In genomic region chr12:26654251-26654650, GRCm38 (mm10) we compare ENCODE assay signal across 25 mouse cellular contexts.
DNase-seq lines count a peak whose midpoint lies in the region; ATAC-seq lines count a peak whose summit lies in the region.
"Had no signal": no experiment of that assay in that cellular context is flagged by ENCODE, and none has a peak within 500 bp of the region (broad histone marks: within the 10 kb centered on the region; RNA-seq: fewer than 3 reads in every experiment).

No protein-coding gene starts in this region.

- no peak for DNase-seq in hindbrain, embryonic 10.5 days (ENCODE audit: low spot score)
- DNase-seq in embryonic facial prominence, embryonic 10.5 days (ENCODE audit: low spot score): no peak
- no peak for DNase-seq in forebrain, embryonic 14.5 days (ENCODE audit: low spot score)
- DNase-seq in kidney, postnatal 25 days: no peak
- DNase-seq: adrenal gland, postnatal 10 days; adrenal gland, postnatal 36 days; cerebellum, adult 18-20 months; cerebellum, adult 9-10 months; cerebellum, postnatal 14 days; gastrocnemius, postnatal 25 days; heart, adult 18-20 months; heart, postnatal 10 days; heart, postnatal 4 days had no signal

- no peaks in the 10 kb centered on the region for H3K9me3 ChIP-seq in hindbrain, embryonic 10.5 days
- H3K9me3 ChIP-seq in hindbrain, embryonic 16.5 days (ENCODE audit: control insufficient read depth, low read length): no peaks in the 10 kb centered on the region
- no peaks in the 10 kb centered on the region for H3K9me3 ChIP-seq in neural tube, embryonic 13.5 days
- H3K9me3 ChIP-seq in neural tube, embryonic 15.5 days (replicated peaks): no peaks in the 10 kb centered on the region
- no peaks in the 10 kb centered on the region for H3K9me3 ChIP-seq in embryonic facial prominence, embryonic 10.5 days
- H3K9me3 ChIP-seq in limb, embryonic 12.5 days: no peaks in the 10 kb centered on the region
- H3K9me3 ChIP-seq in forebrain, embryonic 14.5 days (replicated peaks; ENCODE audit: control insufficient read depth, low read length): no peaks in the 10 kb centered on the region
- H3K9me3 ChIP-seq: embryonic facial prominence, embryonic 12.5 days; embryonic facial prominence, embryonic 15.5 days; forebrain, embryonic 15.5 days; heart, embryonic 12.5 days; heart, embryonic 15.5 days had no signal

- no peaks in the 10 kb centered on the region for H3K36me3 ChIP-seq in hindbrain, embryonic 10.5 days
- no peaks in the 10 kb centered on the region for H3K36me3 ChIP-seq in hindbrain, embryonic 16.5 days (ENCODE audit: control insufficient read depth, insufficient read depth, low read length)
- H3K36me3 ChIP-seq in neural tube, embryonic 13.5 days: no peaks in the 10 kb centered on the region
- no peaks in the 10 kb centered on the region for H3K36me3 ChIP-seq in neural tube, embryonic 15.5 days
- H3K36me3 ChIP-seq in embryonic facial prominence, embryonic 10.5 days (replicated peaks): no peaks in the 10 kb centered on the region
- H3K36me3 ChIP-seq in limb, embryonic 12.5 days: no peaks in the 10 kb centered on the region
- H3K36me3 ChIP-seq in forebrain, embryonic 14.5 days (ENCODE audit: control insufficient read depth, insufficient read depth, low read length): no peaks in the 10 kb centered on the region
- H3K36me3 ChIP-seq: embryonic facial prominence, embryonic 12.5 days; embryonic facial prominence, embryonic 15.5 days; forebrain, embryonic 15.5 days; heart, embryonic 12.5 days; heart, embryonic 15.5 days had no signal

- 88% methylated on average over 2 of the region's 2 CpGs for WGBS in hindbrain, embryonic 10.5 days
- WGBS in hindbrain, embryonic 16.5 days: 65% methylated on average over 2 of the region's 2 CpGs
- 79% methylated on average over 2 of the region's 2 CpGs for WGBS in neural tube, embryonic 13.5 days
- WGBS in neural tube, embryonic 15.5 days: 67% methylated on average over 2 of the region's 2 CpGs
- WGBS in embryonic facial prominence, embryonic 10.5 days: 83% methylated on average over 2 of the region's 2 CpGs
- 62% methylated on average over 2 of the region's 2 CpGs for WGBS in limb, embryonic 12.5 days
- 92% methylated on average over 2 of the region's 2 CpGs for WGBS in forebrain, embryonic 14.5 days

- no peak overlapping the region for H3K4me2 ChIP-seq in hindbrain, embryonic 16.5 days (ENCODE audit: low read length)
- H3K4me2 ChIP-seq in neural tube, embryonic 13.5 days: no peak overlapping the region
- H3K4me2 ChIP-seq in neural tube, embryonic 15.5 days: no peak overlapping the region
- no peak overlapping the region for H3K4me2 ChIP-seq in limb, embryonic 12.5 days
- H3K4me2 ChIP-seq in forebrain, embryonic 14.5 days (ENCODE audit: low read length): no peak overlapping the region
- H3K4me2 ChIP-seq: embryonic facial prominence, embryonic 12.5 days; embryonic facial prominence, embryonic 15.5 days; forebrain, embryonic 15.5 days; heart, embryonic 12.5 days; heart, embryonic 15.5 days had no signal

- 0 out of 2 replicates have a peak, but pooled peaks cover 1% of the 10 kb centered on the region for H3K4me1 ChIP-seq in hindbrain, embryonic 10.5 days (replicated peaks)
- H3K4me1 ChIP-seq in hindbrain, embryonic 16.5 days (ENCODE audit: control insufficient read depth, insufficient read depth, low read depth, low read length): no peaks in the 10 kb centered on the region
- H3K4me1 ChIP-seq in neural tube, embryonic 13.5 days (replicated peaks): no peaks in the 10 kb centered on the region
- no peaks in the 10 kb centered on the region for H3K4me1 ChIP-seq in neural tube, embryonic 15.5 days
- peaks cover 10% of the 10 kb centered on the region for H3K4me1 ChIP-seq in embryonic facial prominence, embryonic 10.5 days
- H3K4me1 ChIP-seq in limb, embryonic 12.5 days (replicated peaks): peaks cover 16% of the 10 kb centered on the region
- no peaks in the 10 kb centered on the region for H3K4me1 ChIP-seq in forebrain, embryonic 14.5 days (ENCODE audit: control insufficient read depth, insufficient read depth, low read length)
- H3K4me1 ChIP-seq: embryonic facial prominence, embryonic 12.5 days; embryonic facial prominence, embryonic 15.5 days; forebrain, embryonic 15.5 days; heart, embryonic 12.5 days; heart, embryonic 15.5 days had no signal

- no peaks in the 10 kb centered on the region for H3K27me3 ChIP-seq in hindbrain, embryonic 10.5 days (ENCODE audit: insufficient read depth, poor library complexity, severe bottlenecking)
- H3K27me3 ChIP-seq in hindbrain, embryonic 16.5 days (replicated peaks; ENCODE audit: control insufficient read depth, insufficient read depth, low read length): no peaks in the 10 kb centered on the region
- no peaks in the 10 kb centered on the region for H3K27me3 ChIP-seq in neural tube, embryonic 13.5 days
- H3K27me3 ChIP-seq in neural tube, embryonic 15.5 days (replicated peaks): no peaks in the 10 kb centered on the region
- no peaks in the 10 kb centered on the region for H3K27me3 ChIP-seq in embryonic facial prominence, embryonic 10.5 days (replicated peaks; ENCODE audit: low read depth, poor library complexity, severe bottlenecking)
- no peaks in the 10 kb centered on the region for H3K27me3 ChIP-seq in limb, embryonic 12.5 days
- no peaks in the 10 kb centered on the region for H3K27me3 ChIP-seq in forebrain, embryonic 14.5 days (replicated peaks; ENCODE audit: control insufficient read depth, insufficient read depth, low read length)
- H3K27me3 ChIP-seq: embryonic facial prominence, embryonic 12.5 days; embryonic facial prominence, embryonic 15.5 days; forebrain, embryonic 15.5 days; heart, embryonic 12.5 days; heart, embryonic 15.5 days had no signal

- H3K27ac ChIP-seq in hindbrain, embryonic 10.5 days: 0 out of 2 replicates have a peak overlapping the region, but pooled peaks have one; percentile 45
- H3K27ac ChIP-seq in hindbrain, embryonic 16.5 days (ENCODE audit: low read depth, low read length): no peak overlapping the region
- H3K27ac ChIP-seq in neural tube, embryonic 13.5 days (replicated peaks): 0 out of 2 replicates have a peak overlapping the region, but pooled peaks have one; percentile 13
- H3K27ac ChIP-seq in neural tube, embryonic 15.5 days (replicated peaks): no peak overlapping the region
- peak overlapping the region; percentile 35 for H3K27ac ChIP-seq in embryonic facial prominence, embryonic 10.5 days (replicated peaks)
- H3K27ac ChIP-seq in limb, embryonic 12.5 days: peak overlapping the region; percentile 1; the same call in 1 of the 2 replicates
- no peak overlapping the region for H3K27ac ChIP-seq in forebrain, embryonic 14.5 days (ENCODE audit: low read depth, low read length)
- H3K27ac ChIP-seq: embryonic facial prominence, embryonic 12.5 days; embryonic facial prominence, embryonic 15.5 days; forebrain, embryonic 15.5 days; heart, embryonic 15.5 days; hindbrain, postnatal 0 days had no signal

- H3K9ac ChIP-seq in hindbrain, embryonic 16.5 days (ENCODE audit: low read depth, low read length): no peak overlapping the region
- H3K9ac ChIP-seq in neural tube, embryonic 13.5 days: no peak overlapping the region
- no peak overlapping the region for H3K9ac ChIP-seq in neural tube, embryonic 15.5 days (replicated peaks)
- no peak overlapping the region for H3K9ac ChIP-seq in limb, embryonic 12.5 days (replicated peaks)
- no peak overlapping the region for H3K9ac ChIP-seq in forebrain, embryonic 14.5 days (ENCODE audit: low read length)
- H3K9ac ChIP-seq: embryonic facial prominence, embryonic 12.5 days; embryonic facial prominence, embryonic 15.5 days; forebrain, embryonic 15.5 days; heart, embryonic 12.5 days; heart, embryonic 15.5 days had no signal

- H3K4me3 ChIP-seq in hindbrain, embryonic 10.5 days: no peak overlapping the region
- H3K4me3 ChIP-seq in hindbrain, embryonic 16.5 days (ENCODE audit: low read length): no peak overlapping the region
- H3K4me3 ChIP-seq in neural tube, embryonic 13.5 days: no peak overlapping the region
- H3K4me3 ChIP-seq in neural tube, embryonic 15.5 days (replicated peaks): no peak overlapping the region
- no peak overlapping the region for H3K4me3 ChIP-seq in embryonic facial prominence, embryonic 10.5 days
- no peak overlapping the region for H3K4me3 ChIP-seq in limb, embryonic 12.5 days (replicated peaks)
- H3K4me3 ChIP-seq in forebrain, embryonic 14.5 days (ENCODE audit: low read depth, low read length): no peak overlapping the region
- H3K4me3 ChIP-seq: embryonic facial prominence, embryonic 12.5 days; embryonic facial prominence, embryonic 15.5 days; forebrain, embryonic 15.5 days; heart, embryonic 12.5 days; heart, embryonic 15.5 days had no signal

- no peak for ATAC-seq in hindbrain, embryonic 16.5 days
- ATAC-seq in neural tube, embryonic 13.5 days (ENCODE audit: low read depth): no peak
- ATAC-seq in neural tube, embryonic 15.5 days (ENCODE audit: low FRiP score): no peak
- ATAC-seq in limb, embryonic 12.5 days (ENCODE audit: insufficient number of reproducible peaks, insufficient read depth, low FRiP score, low TSS enrichment, low read depth): no peak
- no peak for ATAC-seq in forebrain, embryonic 14.5 days
- ATAC-seq: forebrain, embryonic 15.5 days; hindbrain, postnatal 0 days; inflammation-experienced regulatory T-cells, adult 6 months; intestine, embryonic 16.5 days had no signal

Comparison
In these comparisons a context has a peak if more than half of its experiments do, and no peak if none do; other contexts are left out.
1. H3K27ac ChIP-seq: peak in hindbrain, embryonic 10.5 days (single experiment), neural tube, embryonic 13.5 days (single experiment), embryonic facial prominence, embryonic 10.5 days (single experiment) and limb, embryonic 12.5 days (single experiment); none in hindbrain, embryonic 16.5 days (single experiment), neural tube, embryonic 15.5 days (single experiment) and forebrain, embryonic 14.5 days (single experiment).